Mouse (Mus musculus) NIH3T3 (cell line): Measurements from ENCODE around the gene Hagh.

ENCODE experiments used
- DNase-seq: peaks from one replicate; pipeline ENCODE4 v3.0.0-alpha.2; 2012; ENCODE audit warnings: low read depth

Hagh gene

GRCm38 (mm10) chr17:24886134-24886931 lies 46.4 kb downstream of the Hagh start, which contains the start of the genes Nubp2 and Spsb3:
Gene Nubp2, minus strand, starts transcription at chr17:24886349.
Gene Spsb3, plus strand, starts transcription at chr17:24886643.
- DNase-seq: peak; percentile 99

- DNase-seq: no peak
Measured at GRCm38 (mm10) chr17:24886932-24887271, 47.0 kb downstream of the Hagh start.

- peak; percentile 39 for DNase-seq
Measured at GRCm38 (mm10) chr17:24887291-24888080, 47.5 kb downstream of the Hagh start.

GRCm38 (mm10) chr17:24888862-24889261 lies 48.9 kb downstream of the Hagh start:
- DNase-seq: no peak

- no peak for DNase-seq
Measured at GRCm38 (mm10) chr17:24890151-24891092, 50.5 kb downstream of the Hagh start.

- DNase-seq: peak; percentile 19
Measured at GRCm38 (mm10) chr17:24891321-24891720, 51.4 kb downstream of the Hagh start.

- no peak for DNase-seq
Measured at GRCm38 (mm10) chr17:24892785-24893184, 52.8 kb downstream of the Hagh start.

- no peak for DNase-seq
Measured at GRCm38 (mm10) chr17:24893276-24893675, 53.3 kb downstream of the Hagh start.

- peak; percentile 52 for DNase-seq
Measured at GRCm38 (mm10) chr17:24894061-24894994, 54.4 kb downstream of the Hagh start.

GRCm38 (mm10) chr17:24894995-24895547 lies 55.1 kb downstream of the Hagh start, which contains the start of the genes Eme2 and Mrps34:
Gene Eme2, minus strand, starts transcription at chr17:24895087.
Gene Mrps34, plus strand, starts transcription at chr17:24895116.
- peak; percentile 91 for DNase-seq

- DNase-seq: peak; percentile 65
Measured at GRCm38 (mm10) chr17:24895571-24896240, 55.8 kb downstream of the Hagh start.

GRCm38 (mm10) chr17:24896241-24896992 lies 56.5 kb downstream of the Hagh start, which contains the start of gene Nme3:
Gene Nme3, plus strand, starts transcription at chr17:24896500.
- peak; percentile 82 for DNase-seq

GRCm38 (mm10) chr17:24896993-24897269 lies 57.0 kb downstream of the Hagh start:
- no peak for DNase-seq

- DNase-seq: no peak
Measured at GRCm38 (mm10) chr17:24897600-24897999, 57.7 kb downstream of the Hagh start.

- DNase-seq: no peak
Measured at GRCm38 (mm10) chr17:24898041-24898854, 58.3 kb downstream of the Hagh start.

GRCm38 (mm10) chr17:24899153-24899552 lies 59.2 kb downstream of the Hagh start:
- DNase-seq: no peak

GRCm38 (mm10) chr17:24900014-24900413 lies 60.1 kb downstream of the Hagh start:
- no peak for DNase-seq

- no peak for DNase-seq
Measured at GRCm38 (mm10) chr17:24902124-24902523, 62.2 kb downstream of the Hagh start.
